Mouse (Mus musculus) kidney, postnatal 0 days (tissue): ENCODE data around the gene Cd27. TPM values are rescaled to one million over a fixed set of nuclear protein-coding genes. Genes with fewer than 3 reads are reported as not detected.
A peak's percentile ranks its signal among the peaks of the same experiment; 100 is the strongest.
"Not testable (repeated sequence)": the region's sequence is repeated elsewhere in the genome, so short reads cannot be mapped to it uniquely, and the experiment has no call there.

ENCODE experiments used
- ATAC-seq: fragments of 200-750 bp; cut with Nextera tagmentation; replicated peaks from 2 replicates; pipeline ENCODE4 v1.8.0; 2017; ENCODE audit warnings: low read depth, moderate number of reproducible peaks, moderate TSS enrichment, moderate library complexity; ENCODE audit not compliant: low FRiP score
- DNase-seq: peaks from one replicate; pipeline ENCODE4 v3.0.0-alpha.2; 2016; ENCODE audit warnings: low spot score
- H3K27ac ChIP-seq: fragments of 300-500 bp; sonication (generic); 2 replicates; pipeline ENCODE4 v1.5.1; 2014; ENCODE audit warnings: mild to moderate bottlenecking
- H3K27me3 ChIP-seq: fragments of 300-500 bp; sonication (generic); 2 replicates; pipeline ENCODE4 v1.6.1; 2014; ENCODE audit warnings: low read length, mixed read lengths; ENCODE audit not compliant: insufficient read depth
- H3K36me3 ChIP-seq: fragments of 300-500 bp; sonication (generic); 2 replicates; pipeline ENCODE4 v1.6.1; 2014; ENCODE audit warnings: low read length, mixed read lengths; ENCODE audit not compliant: insufficient read depth
- H3K4me1 ChIP-seq: fragments of 300-500 bp; sonication (generic); replicated peaks from 2 replicates; pipeline ENCODE4 v1.6.1; 2014; ENCODE audit warnings: antibody characterized with exemption, low read length, mixed read lengths; ENCODE audit not compliant: insufficient read depth
- H3K4me2 ChIP-seq: fragments of 300-500 bp; sonication (generic); 2 replicates; pipeline ENCODE4 v1.6.1; 2014; ENCODE audit warnings: mild to moderate bottlenecking, low read length, moderate library complexity, mixed read lengths
- H3K4me3 ChIP-seq: fragments of 300-500 bp; sonication (generic); replicated peaks from 2 replicates; pipeline ENCODE4 v1.5.1; 2014; ENCODE audit warnings: low read depth, low read length
- H3K9ac ChIP-seq: fragments of 300-500 bp; sonication (generic); 2 replicates; pipeline ENCODE4 v1.6.1; 2014; ENCODE audit warnings: low read depth, low read length
- H3K9me3 ChIP-seq: fragments of 300-500 bp; sonication (generic); replicated peaks from 2 replicates; pipeline ENCODE4 v1.6.1; 2016; ENCODE audit warnings: low read length, inconsistent platforms, mixed read lengths
- CTCF ChIP-seq: IDR thresholded peaks from 2 replicates; pipeline ENCODE4 v1.5.1; 2016; ENCODE audit warnings: antibody characterized with exemption, low read depth, mild to moderate bottlenecking, moderate library complexity
- WGBS: fragments of 180-500 bp; shearing (Covaris S2); extraction: QIAGEN DNeasy Blood & Tissue Kit; methylation state at CpG from one replicate; pipeline ENCODE4 v1.1.7; 2014; 5-methylcytosine and 5-hydroxymethylcytosine counted together
- polyA plus RNA-seq: library from polyadenylated mRNA; unstranded; fragments of >200 nt; fragmentation: Nextera tagmentation; extraction: Ambion mirVana; gene quantifications from 2 replicates; pipeline ENCODE4 v1.2.1, GENCODE M21; 2015

Gene Cd27
- polyA plus RNA-seq, 1 experiment from 2014 or later, result 0.93 TPM

DNA sequence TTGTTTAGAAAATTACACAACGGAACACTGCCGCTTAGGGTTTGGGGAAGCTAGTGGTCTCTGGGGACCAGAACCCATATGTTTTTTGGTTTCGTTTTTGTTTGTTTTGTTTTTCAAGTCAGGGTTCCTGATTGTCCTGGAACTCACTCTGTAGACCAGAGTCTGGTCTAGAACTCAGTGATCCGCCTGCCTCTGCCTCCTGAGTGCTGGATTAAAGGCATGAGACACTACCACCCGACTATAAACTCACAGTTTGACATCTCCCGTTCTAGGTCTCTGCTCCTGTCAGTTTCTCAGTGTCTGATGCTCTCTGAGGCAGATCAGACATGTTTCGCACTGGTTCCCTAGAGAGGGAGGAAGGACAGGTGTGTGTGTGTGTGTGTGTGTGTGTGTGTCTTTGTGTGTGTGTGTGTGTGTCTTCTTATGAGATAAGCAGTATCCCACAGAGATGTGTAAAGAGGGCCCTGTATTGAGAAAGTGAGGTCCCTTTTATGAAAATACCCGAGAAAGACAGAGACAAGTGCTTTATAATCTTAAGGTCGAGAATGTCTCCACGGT is 35.5 kb upstream of the Cd27 start:
- WGBS, result 71% methylated on average over 10 of the region's 10 CpGs
- ATAC-seq (no peak), DNase-seq (no peak)
- no peaks in the 10 kb centered on the region for H3K36me3 ChIP-seq
- H3K4me2 ChIP-seq, result no peak overlapping the region
- H3K4me3 ChIP-seq, result no peak overlapping the region
- H3K4me1 ChIP-seq, result no peaks in the 10 kb centered on the region
- H3K9ac ChIP-seq, result no peak overlapping the region
- no peak overlapping the region for H3K27ac ChIP-seq
- TF ChIP-seq CTCF, result no peak
- H3K9me3 ChIP-seq, result no peaks in the 10 kb centered on the region
- H3K27me3 ChIP-seq, result no peaks in the 10 kb centered on the region

DNA sequence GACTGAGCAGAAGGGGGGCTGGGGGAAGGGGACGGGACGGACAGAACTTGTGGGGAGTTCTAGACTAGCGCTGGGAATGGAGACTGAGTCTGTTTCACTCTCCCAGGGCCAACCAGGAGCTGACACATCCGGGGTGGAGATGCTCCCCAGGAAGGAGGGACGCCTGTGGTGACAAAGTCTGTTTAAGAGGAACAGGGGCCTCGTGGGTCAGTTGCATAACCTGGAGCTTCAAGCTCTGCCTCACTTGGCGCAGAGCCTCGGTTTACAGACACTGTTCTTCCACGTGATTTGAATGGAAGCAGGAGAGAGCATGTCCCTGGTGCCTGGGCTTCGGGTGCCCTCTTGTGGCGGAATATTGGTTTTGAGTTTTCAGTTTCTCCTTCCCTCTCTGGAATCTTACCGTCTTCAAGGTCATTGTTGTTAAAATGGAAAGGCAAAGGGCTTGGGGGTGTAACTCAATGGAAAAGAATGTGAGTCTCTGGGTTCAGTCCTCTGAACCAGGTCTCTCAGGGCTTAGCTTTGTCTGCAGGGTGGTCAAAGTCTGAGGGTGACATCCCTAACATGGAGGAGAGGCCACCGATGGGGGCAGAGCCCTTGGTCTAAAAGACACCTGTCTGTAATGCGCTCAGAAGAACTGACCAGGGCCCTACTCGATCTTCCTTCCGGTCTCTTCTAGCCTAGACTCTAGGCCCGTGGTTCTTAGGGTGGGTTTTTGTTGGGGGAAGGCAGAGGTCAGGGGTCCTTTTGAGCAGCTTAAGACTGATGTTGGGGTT is 34.8 kb upstream of the Cd27 start:
- peak; percentile 75 for ATAC-seq
- H3K4me1 ChIP-seq, result no peaks in the 10 kb centered on the region
- peak; percentile 97 for TF ChIP-seq CTCF
- H3K27me3 ChIP-seq, result no peaks in the 10 kb centered on the region
- WGBS, result 21% methylated on average over 17 of the region's 17 CpGs
- peak; percentile 95 for DNase-seq
- H3K9me3 ChIP-seq, result no peaks in the 10 kb centered on the region
- H3K27ac ChIP-seq, result no peak overlapping the region
- H3K4me2 ChIP-seq, result peak overlapping the region; percentile 41
- no peak overlapping the region for H3K4me3 ChIP-seq
- no peak overlapping the region for H3K9ac ChIP-seq
- no peaks in the 10 kb centered on the region for H3K36me3 ChIP-seq

DNA sequence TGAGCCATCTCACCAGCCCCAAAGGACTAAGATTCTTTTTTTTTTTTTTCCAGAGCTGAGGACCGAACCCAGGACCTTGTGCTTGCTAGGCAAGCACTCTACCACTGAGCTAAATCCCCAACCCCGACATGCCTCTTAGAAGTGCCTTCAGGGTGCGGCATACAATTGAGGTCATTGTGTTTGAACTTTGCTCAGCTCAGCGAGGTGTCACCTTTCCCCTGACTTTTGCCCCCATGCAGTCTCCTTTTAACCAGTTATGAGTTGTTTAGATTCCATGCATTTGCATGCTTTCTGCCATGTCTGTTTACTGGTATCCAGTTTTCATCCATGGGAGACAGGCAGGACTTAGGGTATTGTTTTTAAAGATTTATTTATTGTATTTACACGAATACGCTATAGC is 32.0 kb upstream of the Cd27 start:
- no peak for TF ChIP-seq CTCF
- no peak overlapping the region for H3K27ac ChIP-seq
- H3K4me3 ChIP-seq, result no peak overlapping the region
- no peak for DNase-seq
- H3K9ac ChIP-seq, result no peak overlapping the region
- no peaks in the 10 kb centered on the region for H3K27me3 ChIP-seq
- no peaks in the 10 kb centered on the region for H3K36me3 ChIP-seq
- H3K9me3 ChIP-seq, result no peaks in the 10 kb centered on the region
- H3K4me2 ChIP-seq, result no peak overlapping the region
- H3K4me1 ChIP-seq, result no peaks in the 10 kb centered on the region
- no peak for ATAC-seq
- WGBS, result 51% methylated on average over 6 of the region's 6 CpGs

DNA sequence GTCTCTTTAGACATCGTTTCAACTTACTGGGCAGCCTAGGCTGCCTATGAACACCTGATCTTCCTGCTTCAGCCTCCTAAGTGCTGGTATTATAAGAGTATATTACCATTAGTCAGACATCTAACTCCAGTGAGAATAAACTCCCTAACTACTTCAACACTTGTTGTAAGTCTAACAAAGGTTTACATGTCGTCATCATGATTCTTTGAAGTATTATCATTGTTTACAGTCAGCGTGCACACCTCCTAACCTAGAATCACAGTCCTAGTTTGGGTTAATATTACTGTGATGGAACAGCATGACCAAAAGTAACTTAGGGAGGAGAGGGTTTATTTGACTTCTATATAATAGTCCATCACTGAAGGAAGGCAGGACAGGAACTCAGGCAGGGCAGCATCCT is 30.7 kb upstream of the Cd27 start:
- WGBS, result 80% methylated on average over 3 of the region's 3 CpGs
- no peaks in the 10 kb centered on the region for H3K9me3 ChIP-seq
- H3K9ac ChIP-seq, result no peak overlapping the region
- H3K27ac ChIP-seq, result no peak overlapping the region
- no peak for DNase-seq
- ATAC-seq, result no peak
- no peaks in the 10 kb centered on the region for H3K4me1 ChIP-seq
- H3K36me3 ChIP-seq, result no peaks in the 10 kb centered on the region
- no peak for TF ChIP-seq CTCF
- no peak overlapping the region for H3K4me2 ChIP-seq
- H3K4me3 ChIP-seq, result no peak overlapping the region
- no peaks in the 10 kb centered on the region for H3K27me3 ChIP-seq

DNA sequence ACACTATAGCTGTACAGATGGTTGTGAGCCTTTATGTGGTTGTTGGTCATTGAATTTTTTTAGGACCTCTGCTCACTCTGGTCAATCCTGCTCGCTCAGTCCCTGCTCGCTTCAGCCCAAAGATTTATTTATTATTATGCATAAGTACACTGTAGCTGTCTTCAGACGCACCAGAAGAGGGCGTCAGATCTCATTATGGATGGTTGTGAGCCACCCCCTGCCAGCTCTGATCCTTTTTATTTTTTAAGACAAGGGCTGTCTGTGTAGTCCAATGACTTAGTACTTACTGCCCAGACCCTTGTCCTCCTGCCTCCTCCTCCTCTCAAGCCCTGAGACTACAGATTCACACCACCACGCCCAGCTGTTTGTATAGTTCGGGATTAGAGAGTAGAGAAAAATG is 29.8 kb upstream of the Cd27 start:
- H3K4me2 ChIP-seq, DNase-seq, ATAC-seq, H3K9ac ChIP-seq, H3K9me3 ChIP-seq, H3K27ac ChIP-seq, H3K4me3 ChIP-seq, H3K27me3 ChIP-seq, H3K4me1 ChIP-seq, H3K36me3 ChIP-seq: not testable (repeated sequence)
- 57% methylated on average over 6 of the region's 6 CpGs for WGBS
- TF ChIP-seq CTCF, result 0 out of 2 replicates have a peak, but pooled peaks have one; percentile 15

DNA sequence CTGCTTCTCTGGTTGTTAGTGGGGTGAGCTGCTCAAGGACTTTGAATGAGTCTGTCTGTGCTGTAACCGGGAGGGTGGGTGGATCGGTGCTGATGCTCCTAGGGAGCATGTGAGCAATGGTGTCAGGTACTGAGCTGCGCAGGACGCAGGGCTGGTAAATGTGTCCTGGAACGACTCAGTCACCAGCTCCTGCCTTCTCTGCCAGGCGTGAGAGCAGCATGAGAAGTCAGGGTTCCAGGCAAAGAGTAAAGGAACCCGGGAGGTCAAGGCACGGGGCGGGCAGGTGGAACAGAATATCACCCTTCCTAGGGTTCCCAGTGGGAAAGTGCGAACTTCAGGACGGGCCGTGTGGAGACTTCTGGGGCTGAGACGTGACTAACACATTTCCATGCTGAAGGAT is 29.3 kb upstream of the Cd27 start:
- 72% methylated on average over 13 of the region's 13 CpGs for WGBS
- no peak overlapping the region for H3K27ac ChIP-seq
- no peak overlapping the region for H3K4me2 ChIP-seq
- TF ChIP-seq CTCF, result no peak
- H3K36me3 ChIP-seq, result no peaks in the 10 kb centered on the region
- no peak overlapping the region for H3K4me3 ChIP-seq
- H3K9ac ChIP-seq, result no peak overlapping the region
- DNase-seq (no peak), ATAC-seq (no peak)
- no peaks in the 10 kb centered on the region for H3K4me1 ChIP-seq
- H3K9me3 ChIP-seq, result no peaks in the 10 kb centered on the region
- H3K27me3 ChIP-seq, result no peaks in the 10 kb centered on the region
